Mouse (Mus musculus) cerebellum, adult 9-10 months (tissue): ENCODE measurements around the gene Smarcc1.
"Not testable (repeated sequence)": the region's sequence is repeated elsewhere in the genome, so short reads cannot be mapped to it uniquely, and the experiment has no call there.

Experiments used
- DNase-seq: peaks from one replicate; pipeline ENCODE4 v3.0.0; 2022

Gene Smarcc1

GRCm38 (mm10) chr9:110116977-110117778 lies at the start of gene Smarcc1:
TSS of gene Smarcc1 (plus strand) at chr9:110117708.
- DNase-seq: peak; percentile 82

- DNase-seq: no peak
Observed at GRCm38 (mm10) chr9:110068745-110069144, 48.8 kb upstream of the Smarcc1 start.

- peak; percentile 89 for DNase-seq
Observed at GRCm38 (mm10) chr9:110070358-110070757, 47.1 kb upstream of the Smarcc1 start.

DNA sequence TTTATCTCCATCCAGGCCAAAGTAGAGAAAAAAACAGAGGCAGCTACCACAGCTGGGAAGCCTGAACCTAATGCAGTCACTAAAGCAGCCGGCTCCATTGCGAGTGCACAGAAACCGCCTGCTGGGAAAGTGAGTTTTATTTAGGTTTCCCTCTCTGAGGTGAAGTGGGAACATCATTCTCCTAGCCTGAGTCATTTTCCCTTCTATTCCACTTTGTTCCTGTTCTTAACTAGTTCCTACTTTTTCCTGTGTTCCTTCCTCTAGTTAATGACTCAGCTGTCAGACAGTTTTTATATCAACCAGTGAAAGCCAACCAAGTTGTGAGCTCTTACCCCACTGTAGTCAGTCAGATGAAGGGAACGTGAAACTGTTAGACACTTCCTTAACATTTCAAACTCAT lies 46.5 kb upstream of the Smarcc1 start:
- no peak for DNase-seq

DNA sequence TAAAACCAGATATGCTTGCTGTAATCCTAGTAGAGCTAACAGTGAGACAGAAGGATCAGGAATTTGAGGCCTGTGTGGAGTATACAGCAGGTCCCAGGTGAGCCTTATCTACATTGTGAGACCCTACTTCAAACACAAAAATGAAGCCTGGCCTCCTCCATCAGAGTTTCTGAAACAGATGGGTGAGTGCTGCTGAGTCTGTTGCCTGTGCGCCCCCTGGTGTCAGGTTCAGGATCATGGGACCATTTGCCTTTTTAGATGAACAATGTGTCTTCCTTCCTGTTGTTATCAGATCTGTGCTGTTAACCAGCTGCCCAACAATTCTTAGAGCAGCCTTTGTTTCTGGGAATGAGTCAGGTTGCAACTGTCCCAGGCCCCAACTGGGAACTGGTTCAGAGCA lies 45.7 kb upstream of the Smarcc1 start:
- peak; percentile 91 for DNase-seq

- DNase-seq: not testable (repeated sequence)
Observed at GRCm38 (mm10) chr9:110076468-110076867, 41.0 kb upstream of the Smarcc1 start.

DNA sequence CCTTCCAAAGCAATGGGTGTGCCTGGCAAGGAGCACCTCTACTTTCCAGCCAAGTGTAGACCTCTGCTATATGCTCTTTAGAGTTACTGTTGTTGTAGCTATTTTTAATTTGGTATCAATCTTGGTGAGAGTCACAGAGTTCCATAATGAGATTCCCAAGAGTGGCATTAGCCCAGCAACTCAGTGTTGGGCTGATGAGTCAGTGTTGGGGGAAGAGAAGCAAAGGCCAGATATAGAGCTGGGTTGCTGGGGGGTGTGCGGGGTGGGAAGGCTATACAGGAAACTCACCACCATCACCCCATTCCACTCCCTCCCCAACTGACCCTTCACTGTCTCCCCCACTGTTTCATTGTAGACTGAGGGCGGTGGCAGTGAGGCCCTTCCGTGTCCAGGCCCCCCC lies 36.4 kb upstream of the Smarcc1 start:
- no peak for DNase-seq

GRCm38 (mm10) chr9:110084201-110084964 lies 33.1 kb upstream of the Smarcc1 start:
- no peak for DNase-seq

DNA sequence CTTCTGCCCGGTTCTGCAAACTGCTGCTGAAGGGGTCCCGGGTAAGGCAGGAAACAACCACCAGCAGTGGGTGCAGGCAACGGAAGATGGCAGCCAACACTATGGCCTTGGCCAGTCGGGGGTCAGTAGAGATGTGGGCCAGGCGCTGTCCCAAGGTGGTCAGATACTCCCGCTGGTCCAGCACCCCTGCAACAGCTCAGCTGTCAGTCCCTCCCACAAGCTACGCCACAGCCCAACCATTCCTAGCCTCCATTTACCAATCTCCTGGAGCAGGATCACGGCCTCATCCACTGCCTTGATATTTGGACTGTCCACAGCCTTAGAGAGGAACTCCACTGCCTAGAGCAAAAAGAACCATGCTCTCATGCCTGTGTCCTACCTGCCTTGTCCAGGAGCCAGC lies 31.8 kb upstream of the Smarcc1 start:
- DNase-seq: no peak

GRCm38 (mm10) chr9:110093303-110093702 lies 24.2 kb upstream of the Smarcc1 start:
- no peak for DNase-seq

DNA sequence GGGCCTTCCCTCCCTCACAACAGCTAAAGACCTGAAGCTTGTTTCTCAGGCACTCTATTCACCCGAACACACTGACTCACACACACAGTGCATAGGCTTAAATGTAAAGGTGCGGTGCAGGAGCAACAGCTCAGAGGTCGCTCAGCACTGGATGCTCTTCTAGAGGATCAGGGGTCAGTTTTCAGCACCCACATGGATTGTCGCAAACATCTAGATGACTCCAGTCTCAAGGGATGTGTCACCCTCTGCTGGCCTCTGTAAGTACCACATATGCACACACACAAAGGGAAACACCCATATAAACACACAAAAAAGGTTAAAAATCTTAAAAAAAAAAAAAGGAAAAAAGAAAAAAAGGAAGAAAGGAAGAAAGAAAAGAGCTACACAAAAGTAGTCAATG lies 22.7 kb upstream of the Smarcc1 start:
- no peak for DNase-seq

GRCm38 (mm10) chr9:110097791-110098190 lies 19.7 kb upstream of the Smarcc1 start:
- no peak for DNase-seq

DNA sequence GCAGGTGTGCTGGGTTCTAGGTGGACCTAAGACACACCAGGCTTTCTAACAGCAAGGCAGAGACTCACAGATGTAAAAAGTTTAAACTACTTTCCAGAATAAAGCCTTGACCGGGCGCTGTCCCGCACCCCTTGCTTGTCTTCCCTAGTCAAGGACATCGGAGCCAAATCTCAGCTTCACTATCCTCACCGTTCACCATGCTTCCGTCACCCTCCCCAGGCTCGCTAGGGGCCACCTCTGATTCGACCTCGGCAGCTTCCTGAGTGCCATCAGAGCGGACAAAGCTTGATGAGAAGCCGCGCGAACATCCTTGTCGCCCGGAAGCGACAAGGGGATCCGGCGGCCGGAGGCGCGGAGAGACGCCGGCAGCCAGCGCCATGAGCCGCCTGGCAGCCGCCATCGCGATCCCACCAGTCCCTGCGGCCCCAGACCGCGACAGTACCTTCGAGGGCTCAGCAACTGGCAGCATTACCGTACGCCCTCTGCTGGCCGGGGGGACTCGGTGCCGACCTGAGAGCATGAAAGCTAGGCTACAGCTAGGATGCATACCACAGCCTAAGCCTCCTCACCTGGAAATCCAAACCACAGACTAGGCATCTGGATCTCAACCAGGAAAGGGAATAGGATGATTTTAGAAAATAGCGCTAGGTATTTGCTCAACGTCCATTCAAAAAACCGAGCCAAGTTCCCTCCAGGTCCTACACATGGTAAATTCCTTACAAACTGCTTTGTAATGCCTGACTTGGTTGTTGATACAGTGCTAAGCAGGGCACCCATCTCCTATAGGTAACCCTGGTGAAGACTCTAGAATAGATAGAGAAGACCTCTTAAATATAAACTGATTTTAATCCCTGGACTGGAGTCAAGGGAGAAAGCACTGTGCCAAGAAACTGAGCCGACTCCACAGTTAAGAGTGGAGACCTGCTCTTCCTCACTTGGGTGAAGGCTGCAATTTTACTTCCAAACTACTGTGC lies 16.6 kb upstream of the Smarcc1 start:
- peak; percentile 92 for DNase-seq

DNA sequence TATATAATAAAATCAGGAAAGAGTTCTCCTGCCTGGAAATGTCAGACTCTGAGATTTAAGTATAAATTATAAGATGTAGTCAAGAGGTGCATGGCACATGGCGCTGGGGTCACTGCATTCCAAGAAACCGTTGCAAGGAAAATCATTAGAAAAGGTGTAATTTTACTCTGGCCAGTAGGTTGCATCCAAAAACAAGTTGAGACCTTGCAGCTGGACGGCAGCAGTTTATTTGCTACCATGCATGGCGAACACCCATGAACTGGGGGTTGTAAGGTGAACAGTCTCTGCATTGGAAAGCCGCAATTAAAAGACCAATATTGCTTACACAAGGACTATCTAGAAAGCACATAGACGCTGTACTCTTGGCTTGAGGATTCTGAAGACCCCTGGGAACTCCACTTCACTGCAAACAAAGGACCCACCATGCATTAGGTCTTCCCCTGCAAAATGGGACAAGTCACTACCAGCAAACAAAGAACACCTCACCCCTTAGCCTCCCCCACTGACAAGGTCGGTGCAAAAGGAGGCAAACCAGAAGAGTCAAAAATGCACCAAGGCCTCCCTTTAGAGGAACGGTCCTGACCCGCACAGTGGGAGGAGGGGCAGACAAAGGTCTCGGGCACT lies 1.0 kb upstream of the Smarcc1 start:
- peak; percentile 31 for DNase-seq

DNA sequence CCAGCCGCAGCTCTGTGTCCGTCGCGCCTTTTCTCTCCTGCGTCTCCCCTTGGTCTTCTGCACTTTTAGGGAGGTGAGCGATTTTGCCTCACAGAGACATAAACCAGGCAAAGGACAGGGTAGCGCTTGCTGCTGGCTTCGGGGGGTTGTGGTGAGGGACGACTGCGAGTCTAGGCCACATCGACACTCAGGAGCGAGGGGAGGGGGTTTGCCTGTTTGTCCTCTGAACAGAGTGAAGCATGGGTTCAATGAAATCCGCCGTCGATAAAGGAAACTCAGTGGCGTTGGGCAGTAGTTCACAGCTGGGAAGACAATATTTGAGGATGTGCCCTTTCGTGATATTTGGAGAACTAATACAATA lies 251 bp downstream of the Smarcc1 start, which contains the start of gene Dhx30:
Dhx30 (minus strand) TSS at position 52 of the 361 bp plus-strand sequence.
- DNase-seq: no peak

GRCm38 (mm10) chr9:110118249-110118648 lies 741 bp downstream of the Smarcc1 start:
- no peak for DNase-seq

- no peak for DNase-seq
Observed at GRCm38 (mm10) chr9:110121424-110121823, 3.9 kb downstream of the Smarcc1 start.

DNA sequence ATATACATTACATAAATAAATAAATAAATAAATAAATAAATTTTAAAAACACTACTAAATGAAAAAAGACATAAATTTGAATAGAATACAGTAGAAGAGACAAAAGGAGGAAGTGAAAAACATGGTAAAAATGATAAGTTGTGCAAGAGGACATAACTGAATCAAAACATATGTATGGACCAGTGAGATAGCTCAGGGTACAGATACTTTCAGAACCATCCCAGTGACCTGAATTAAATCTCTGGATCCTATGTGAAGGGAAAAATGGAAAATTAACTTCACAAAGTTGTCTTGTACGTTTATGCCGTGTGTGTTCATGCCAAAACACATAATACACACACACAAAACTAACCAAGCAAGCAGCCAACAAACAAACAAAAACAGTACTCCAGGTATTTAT lies 5.8 kb downstream of the Smarcc1 start:
- DNase-seq: no peak

GRCm38 (mm10) chr9:110124008-110124540 lies 6.6 kb downstream of the Smarcc1 start:
- not testable (repeated sequence) for DNase-seq

DNA sequence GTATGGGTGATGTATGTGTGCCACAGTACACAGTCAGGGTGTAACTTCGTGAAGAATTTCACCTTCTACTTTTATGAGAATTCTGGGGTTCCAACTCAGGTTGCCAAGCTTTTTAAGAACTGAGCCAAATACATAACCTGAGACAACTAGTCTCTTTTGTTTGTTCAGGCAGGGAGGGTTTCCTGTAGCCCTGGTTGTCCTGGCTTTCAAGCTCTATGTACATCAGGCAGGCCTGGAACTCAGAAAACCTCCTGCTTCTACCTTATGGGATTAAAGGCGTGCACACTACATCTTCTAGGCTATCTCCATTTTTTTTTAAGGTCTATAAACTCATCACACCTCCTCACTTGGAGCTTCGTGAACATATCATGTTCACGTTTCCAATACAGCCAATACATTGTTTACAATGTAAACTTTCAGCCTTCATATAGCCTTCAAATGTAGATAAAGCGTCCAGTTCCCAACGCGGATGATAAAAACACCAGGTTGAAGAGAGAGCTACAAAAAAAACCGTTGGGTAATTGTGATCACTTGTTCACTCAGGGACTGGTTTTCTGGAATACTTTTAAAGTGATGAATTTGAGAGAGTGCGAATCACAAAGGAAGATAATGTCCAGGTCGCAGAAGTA lies 13.5 kb downstream of the Smarcc1 start:
- peak; percentile 34 for DNase-seq

DNA sequence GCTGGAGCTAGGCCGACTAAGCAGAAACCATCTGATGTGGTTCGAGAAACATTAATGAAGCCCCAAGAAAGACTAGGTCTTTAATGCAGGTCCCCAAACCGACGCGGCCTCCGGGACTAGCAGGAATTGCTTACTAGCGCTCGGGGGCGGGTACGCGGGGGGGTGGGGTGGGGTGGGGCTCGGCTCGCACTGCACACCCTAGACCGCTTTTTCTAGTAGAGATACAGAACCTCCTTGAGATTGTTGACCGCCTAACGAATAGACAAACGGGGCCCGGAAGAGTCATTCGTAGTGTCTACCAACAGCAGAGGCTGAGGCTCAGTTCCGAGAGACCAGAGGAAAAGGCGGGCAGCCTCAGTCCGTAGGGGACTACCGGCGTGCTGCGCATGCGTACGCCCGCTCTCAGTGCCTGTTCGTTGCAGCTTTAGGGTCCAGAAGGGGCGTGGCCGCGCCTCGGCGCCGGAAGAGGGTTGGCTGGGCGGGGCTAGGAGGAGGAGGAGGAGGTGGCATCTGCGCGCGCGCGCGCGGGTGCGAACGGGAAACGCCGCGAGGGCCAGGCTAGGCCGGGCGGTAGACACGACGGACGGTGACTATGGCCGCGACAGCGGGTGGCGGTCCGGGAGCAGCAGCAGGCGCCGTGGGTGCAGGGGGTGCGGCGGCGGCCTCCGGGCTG lies 14.2 kb downstream of the Smarcc1 start:
- peak; percentile 99 for DNase-seq
